Mouse (Mus musculus) midbrain, embryonic 11.5 days (tissue): ENCODE results near the gene Taar8c. TPM values are rescaled to one million over a fixed set of nuclear protein-coding genes. Genes with fewer than 3 reads are reported as not detected.
"Not testable (repeated sequence)": the region's sequence is repeated elsewhere in the genome, so short reads cannot be mapped to it uniquely, and the experiment has no call there.

ENCODE experiments used
- ATAC-seq: fragments of 200-750 bp; cut with Nextera tagmentation; 2 replicates; pipeline ENCODE4 v1.8.0; 2017; ENCODE audit warnings: moderate TSS enrichment, moderate library complexity; ENCODE audit not compliant: low FRiP score
- DNase-seq: peaks from one replicate; pipeline ENCODE4 v3.0.0; 2015; ENCODE audit warnings: low spot score; ENCODE audit errors: missing footprints
- H3K27ac ChIP-seq: fragments of 300-500 bp; sonication (generic); 2 replicates; pipeline ENCODE4 v1.5.1; 2014; ENCODE audit warnings: low read depth, low read length
- H3K27me3 ChIP-seq: fragments of 300-500 bp; sonication (generic); 2 replicates; pipeline ENCODE4 v1.6.1; 2014; ENCODE audit warnings: mild to moderate bottlenecking, low read length, moderate library complexity, mixed read lengths; ENCODE audit not compliant: control insufficient read depth, insufficient read depth
- H3K36me3 ChIP-seq: fragments of 300-500 bp; sonication (generic); 2 replicates; pipeline ENCODE4 v1.6.1; 2014; ENCODE audit warnings: mild to moderate bottlenecking, low read length, moderate library complexity, mixed read lengths; ENCODE audit not compliant: control insufficient read depth, insufficient read depth
- H3K4me1 ChIP-seq: fragments of 300-500 bp; sonication (generic); 2 replicates; pipeline ENCODE4 v1.6.1; 2014; ENCODE audit warnings: low read length; ENCODE audit not compliant: control insufficient read depth, insufficient read depth
- H3K4me2 ChIP-seq: fragments of 300-500 bp; sonication (generic); 2 replicates; pipeline ENCODE4 v1.6.1; 2014; ENCODE audit warnings: mild to moderate bottlenecking, moderate library complexity
- H3K4me3 ChIP-seq: fragments of 300-500 bp; sonication (generic); 2 replicates; pipeline ENCODE4 v1.5.1; 2014; ENCODE audit warnings: low read depth, low read length
- H3K9ac ChIP-seq: fragments of 300-500 bp; sonication (generic); 2 replicates; pipeline ENCODE4 v1.6.1; 2014; ENCODE audit warnings: low read length
- H3K9me3 ChIP-seq: fragments of 300-500 bp; sonication (generic); 2 replicates; pipeline ENCODE4 v1.6.1; 2016; ENCODE audit warnings: low read length; ENCODE audit not compliant: control insufficient read depth
- WGBS: fragments of 180-500 bp; shearing (Covaris S2); extraction: QIAGEN DNeasy Blood & Tissue Kit; methylation state at CpG from one replicate; pipeline ENCODE4 v1.1.7; 2014; 5-methylcytosine and 5-hydroxymethylcytosine counted together
- polyA plus RNA-seq: library from polyadenylated mRNA; unstranded; fragments of >200 nt; fragmentation: Nextera tagmentation; extraction: Ambion mirVana; gene quantifications from 2 replicates; pipeline ENCODE4 v1.2.1, GENCODE M21; 2014

The Taar8c gene
- polyA plus RNA-seq, 1 experiment from 2014 or later: not detected

DNA sequence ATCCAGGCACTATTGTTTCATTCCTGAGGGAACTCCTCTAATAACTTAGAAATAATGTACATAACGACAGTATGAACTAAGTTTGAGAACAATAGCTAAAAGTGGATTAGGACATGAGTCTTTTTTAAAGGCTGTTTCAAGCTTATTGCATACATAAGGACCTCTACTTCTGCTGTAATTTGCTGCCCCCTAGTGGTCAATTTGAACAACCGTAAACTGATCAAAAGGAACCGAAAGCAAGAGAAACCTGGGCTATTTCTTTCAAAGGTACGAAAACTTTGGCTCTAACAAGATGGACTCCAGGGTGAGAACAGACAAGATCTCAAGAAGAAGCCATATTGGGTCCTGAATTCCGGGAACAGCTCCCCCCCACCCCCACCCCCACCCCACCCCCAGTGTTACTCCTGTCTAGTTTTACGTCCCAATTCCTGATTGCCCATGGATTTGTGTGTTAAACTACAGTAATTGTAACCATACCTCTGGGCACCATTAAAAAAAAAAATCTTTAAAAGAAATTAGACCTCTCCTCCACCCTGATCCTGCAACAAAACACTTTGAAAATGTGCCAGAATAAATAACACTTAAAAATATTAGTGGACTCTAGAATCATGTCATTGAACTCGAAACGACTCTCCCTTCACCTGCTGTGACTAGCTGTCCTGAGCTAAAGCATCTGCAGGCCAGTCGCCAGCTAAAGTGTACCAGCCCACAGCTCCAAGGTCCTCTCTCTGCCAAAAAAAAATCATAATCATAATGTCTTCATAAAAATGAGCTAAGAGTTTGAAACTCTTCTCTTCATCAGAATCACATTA, 29.9 kb upstream of the Taar8c start:
- Histone ChIP-seq H3K4me1 (peaks cover 6% of the 10 kb centered on the region; the same call in 1 of the 2 replicates), H3K9ac (no peak overlapping the region), H3K4me3 (no peak overlapping the region), H3K36me3 (no peaks in the 10 kb centered on the region), H3K27me3 (no peaks in the 10 kb centered on the region), H3K27ac (no peak overlapping the region), H3K4me2 (no peak overlapping the region; the same call in 1 of the 2 replicates), H3K9me3 (no peaks in the 10 kb centered on the region)
- peak; percentile 78; the same call in 1 of the 2 replicates for ATAC-seq
- WGBS: 28% methylated on average over 9 of the region's 9 CpGs
- peak; percentile 90 for DNase-seq

GRCm38 (mm10) chr10:24111116-24111778, 9.5 kb upstream of the Taar8c start:
- DNase-seq (peak; percentile 90), ATAC-seq (0 out of 2 replicates have a peak, but pooled peaks have one; percentile 57)
- Histone ChIP-seq H3K4me2 (no peak overlapping the region), H3K4me1 (no peaks in the 10 kb centered on the region), H3K27me3 (no peaks in the 10 kb centered on the region), H3K9ac (no peak overlapping the region), H3K4me3 (no peak overlapping the region), H3K36me3 (no peaks in the 10 kb centered on the region), H3K9me3 (no peaks in the 10 kb centered on the region), H3K27ac (no peak overlapping the region)
- WGBS: 53% methylated on average over 6 of the region's 6 CpGs

DNA sequence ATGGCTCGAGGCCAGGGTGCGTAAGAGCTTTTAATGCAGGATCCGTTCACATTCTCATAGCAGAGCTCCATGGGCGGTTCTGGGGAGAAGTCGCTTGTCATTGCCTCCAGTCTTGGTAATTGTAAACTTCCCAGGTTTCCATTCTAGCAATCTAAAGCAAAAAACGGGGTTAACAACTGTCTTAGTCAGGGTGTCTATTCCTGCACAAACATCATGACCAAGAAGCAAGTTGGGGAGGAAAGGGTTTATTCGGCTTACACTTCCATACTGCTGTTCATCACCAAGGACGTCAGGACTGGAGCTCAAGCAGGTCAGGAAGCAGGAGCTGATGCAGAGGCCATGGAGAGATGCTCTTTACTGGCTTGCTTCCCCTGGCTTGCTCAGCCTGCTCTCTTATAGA, 7.7 kb upstream of the Taar8c start, which contains the start of gene Taar9:
TSS of gene Taar9 (minus strand) at position 101 of the 400 bp plus-strand sequence.
- not testable (repeated sequence) for H3K27me3 ChIP-seq, H3K27ac ChIP-seq, H3K36me3 ChIP-seq, H3K4me3 ChIP-seq, DNase-seq, H3K4me1 ChIP-seq, ATAC-seq, H3K4me2 ChIP-seq, H3K9ac ChIP-seq, H3K9me3 ChIP-seq
- 88% methylated on average over 8 of the region's 8 CpGs for WGBS

DNA sequence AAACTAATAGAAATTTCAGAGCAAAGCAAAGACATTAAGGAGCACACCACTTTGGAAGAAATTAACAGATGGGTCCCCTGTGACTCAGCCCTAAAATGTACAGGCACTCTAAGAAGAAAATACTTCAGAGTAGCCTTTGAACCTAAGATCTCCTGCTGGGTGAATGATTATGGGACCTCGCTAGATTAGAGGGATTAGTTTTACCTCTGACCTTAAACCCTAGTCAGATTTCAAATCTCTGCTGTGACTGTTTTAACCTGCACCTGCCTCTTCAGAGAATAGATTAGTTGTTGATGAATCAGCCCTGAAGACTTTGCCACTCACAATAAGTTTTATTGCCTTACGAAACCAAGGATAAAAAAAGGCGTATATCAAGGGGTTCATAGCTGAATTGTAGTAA, 6.5 kb upstream of the Taar8c start:
- Histone ChIP-seq H3K27ac (no peak overlapping the region), H3K27me3 (no peaks in the 10 kb centered on the region), H3K9ac (no peak overlapping the region), H3K4me3 (no peak overlapping the region), H3K9me3 (no peaks in the 10 kb centered on the region), H3K4me2 (no peak overlapping the region), H3K4me1 (no peaks in the 10 kb centered on the region), H3K36me3 (no peaks in the 10 kb centered on the region)
- DNase-seq (no peak), ATAC-seq (no peak)
- WGBS: 61% methylated on average over 3 of the region's 3 CpGs

DNA sequence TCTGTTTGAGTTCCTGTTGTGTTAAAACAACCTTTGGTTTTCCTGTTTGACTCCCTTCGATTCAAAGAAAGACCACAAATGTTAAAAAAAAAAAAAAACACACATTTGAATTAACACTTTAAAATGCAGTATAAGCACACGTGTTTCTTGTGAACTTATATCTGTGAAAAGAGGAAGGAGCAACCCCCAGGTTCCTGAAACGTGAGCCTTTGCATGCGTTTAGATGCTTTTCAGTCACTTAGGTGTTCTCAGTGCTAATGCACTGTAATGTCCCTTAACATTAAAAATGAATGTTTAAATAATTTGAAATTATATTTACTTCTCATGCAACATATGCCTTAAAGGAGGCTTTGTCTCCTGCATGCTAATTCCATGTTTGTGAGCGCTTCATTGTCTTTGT, 6.0 kb upstream of the Taar8c start:
- WGBS: 66% methylated on average over 5 of the region's 5 CpGs
- no peaks in the 10 kb centered on the region for H3K9me3 ChIP-seq
- H3K9ac ChIP-seq: no peak overlapping the region
- H3K27me3 ChIP-seq: no peaks in the 10 kb centered on the region
- H3K4me1 ChIP-seq: no peaks in the 10 kb centered on the region
- H3K27ac ChIP-seq: no peak overlapping the region
- DNase-seq: no peak
- H3K36me3 ChIP-seq: no peaks in the 10 kb centered on the region
- H3K4me3 ChIP-seq: no peak overlapping the region
- H3K4me2 ChIP-seq: no peak overlapping the region
- no peak for ATAC-seq

- not testable (repeated sequence) for DNase-seq, H3K27me3 ChIP-seq, H3K36me3 ChIP-seq, H3K4me2 ChIP-seq, H3K27ac ChIP-seq, H3K4me3 ChIP-seq, ATAC-seq, H3K9me3 ChIP-seq, H3K4me1 ChIP-seq, H3K9ac ChIP-seq
- 56% methylated on average over 1 of the region's 1 CpGs for WGBS
Observed at GRCm38 (mm10) chr10:24103299-24103698, 1.6 kb upstream of the Taar8c start.

DNA sequence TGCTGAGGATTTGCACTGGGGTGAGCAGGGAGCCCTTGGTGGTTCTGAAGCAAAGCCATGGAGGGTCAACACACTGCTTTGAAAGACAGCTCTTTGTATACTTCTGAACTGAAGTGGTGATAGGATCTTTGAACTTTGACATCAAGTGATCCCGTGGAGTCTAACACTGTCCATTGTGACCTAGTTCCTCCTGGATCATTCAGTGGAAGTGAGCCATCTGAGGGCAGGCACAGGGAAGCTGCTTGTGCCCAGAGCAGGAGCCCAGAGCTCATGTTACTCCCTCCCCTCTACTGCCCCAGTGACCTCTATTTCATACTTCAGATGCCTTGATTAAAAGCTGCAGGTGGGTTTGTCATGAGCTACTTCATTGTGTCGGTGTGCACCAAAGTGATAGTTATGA, 4.7 kb downstream of the Taar8c start:
- WGBS: 75% methylated on average over 2 of the region's 2 CpGs
- H3K9ac ChIP-seq, ATAC-seq: not testable (repeated sequence)

GRCm38 (mm10) chr10:24092194-24092593, 9.5 kb downstream of the Taar8c start, which contains the start of gene Taar8b:
Gene Taar8b (minus strand): TSS chr10:24092294.
- Histone ChIP-seq H3K4me3 (no peak within 1 kb of the TSS), H3K27ac (no peak within 1 kb of the TSS), H3K36me3 (no peaks in the 10 kb centered on the region), H3K27me3 (no peaks in the 10 kb centered on the region), H3K9me3 (no peaks in the 10 kb centered on the region), H3K9ac (no peak within 1 kb of the TSS), H3K4me2 (no peak within 1 kb of the TSS), H3K4me1 (no peaks in the 10 kb centered on the region)
- DNase-seq (no peak), ATAC-seq (no peak)
- WGBS: 78% methylated on average over 2 of the region's 2 CpGs

More for the DNA sequence above, 4.7 kb downstream of the Taar8c start:
- H3K27ac ChIP-seq, H3K4me2 ChIP-seq, H3K36me3 ChIP-seq, H3K4me3 ChIP-seq, H3K4me1 ChIP-seq, H3K27me3 ChIP-seq, DNase-seq, H3K9me3 ChIP-seq: not testable (repeated sequence)

GRCm38 (mm10) chr10:24087168-24087567, 14.5 kb downstream of the Taar8c start:
- no peak overlapping the region for H3K4me2 ChIP-seq
- no peak overlapping the region for H3K4me3 ChIP-seq
- H3K9me3 ChIP-seq: no peaks in the 10 kb centered on the region
- H3K36me3 ChIP-seq: no peaks in the 10 kb centered on the region
- 79% methylated on average over 2 of the region's 2 CpGs for WGBS
- DNase-seq (no peak), ATAC-seq (no peak)
- no peak overlapping the region for H3K27ac ChIP-seq
- no peak overlapping the region for H3K9ac ChIP-seq
- no peaks in the 10 kb centered on the region for H3K27me3 ChIP-seq
- no peaks in the 10 kb centered on the region for H3K4me1 ChIP-seq
